Mouse (Mus musculus) CH12.LX (cell line): ENCODE data around the gene Lin9. TPM values are rescaled to one million over a fixed set of nuclear protein-coding genes. Genes with fewer than 3 reads are reported as not detected.
A peak's percentile ranks its signal among the peaks of the same experiment; 100 is the strongest.

Experiments
- DNase-seq: peaks from one replicate; pipeline ENCODE4 v3.0.0-alpha.2; 2013; ENCODE audit errors: extremely low read depth
- H3K27ac ChIP-seq: 2 replicates; pipeline ENCODE4 v1.5.1; 2012; ENCODE audit warnings: low read depth, mild to moderate bottlenecking, control low read depth, moderate library complexity; ENCODE audit not compliant: insufficient read depth
- H3K27me3 ChIP-seq: replicated peaks from 2 replicates; pipeline ENCODE3; 2012; ENCODE audit warnings: inconsistent platforms
- H3K36me3 ChIP-seq, 2 experiments: replicated peaks in 1 of 2; 2 replicates each; pipeline versions ENCODE3 to v1.6.1; 2012; ENCODE audit warnings: inconsistent platforms in 1 of 2, low read length in 1 of 2, mild to moderate bottlenecking in 1 of 2, mixed read lengths in 1 of 2, moderate library complexity in 1 of 2; ENCODE audit not compliant: control insufficient read depth in 1 of 2, insufficient read depth in 1 of 2
- H3K4me1 ChIP-seq, 2 experiments: 2 replicates each; pipeline ENCODE4 v1.6.1; 2012; ENCODE audit warnings: inconsistent platforms in 1 of 2, moderate library complexity in 1 of 2; ENCODE audit not compliant: insufficient read depth in 2 of 2, control insufficient read depth in 1 of 2
- H3K4me2 ChIP-seq: 2 replicates; pipeline ENCODE4 v1.6.1; 2012; ENCODE audit warnings: low read depth, mild to moderate bottlenecking, control low read depth; ENCODE audit not compliant: poor library complexity, insufficient read depth, severe bottlenecking
- H3K4me3 ChIP-seq, 3 experiments: fragments of 150-350 bp in 1 of 3; sonication (generic) in 1 of 3; replicated peaks in 1 of 3; 2 replicates each; pipeline versions ENCODE3 to v1.5.1; 2011 to 2012; ENCODE audit warnings: low read depth in 2 of 3, low read length in 2 of 3, mild to moderate bottlenecking in 2 of 3, moderate library complexity in 2 of 3, control low read depth in 1 of 3, improper control_type of control experiment in 1 of 3, inconsistent platforms in 1 of 3, mixed read lengths in 1 of 3; ENCODE audit not compliant: poor library complexity in 1 of 3
- H3K79me2 ChIP-seq: replicated peaks from 2 replicates; pipeline ENCODE4 v1.6.1; 2012; ENCODE audit warnings: mild to moderate bottlenecking, moderate library complexity; ENCODE audit not compliant: control insufficient read depth, poor library complexity, insufficient read depth, severe bottlenecking; ENCODE audit errors: extremely low read depth
- H3K9ac ChIP-seq: 2 replicates; pipeline ENCODE4 v1.6.1; 2012; ENCODE audit warnings: low read depth, mild to moderate bottlenecking, control low read depth, moderate library complexity; ENCODE audit not compliant: insufficient read depth
- H3K9me3 ChIP-seq: replicated peaks from 2 replicates; pipeline ENCODE3; 2012; ENCODE audit warnings: low read length, inconsistent platforms, mixed read lengths
- CHD1 ChIP-seq: IDR thresholded peaks from 2 replicates; pipeline ENCODE4 v1.6.1; 2012; ENCODE audit warnings: low read depth, low read length, improper control_type of control experiment, inconsistent platforms
- CHD2 ChIP-seq: IDR thresholded peaks from 2 replicates; pipeline ENCODE4 v1.6.1; 2011; ENCODE audit warnings: low read length, improper control_type of control experiment
- CTCF ChIP-seq, 2 experiments: IDR thresholded peaks in 1 of 2; conservative IDR thresholded peaks in 1 of 2; 2 replicates each; pipeline ENCODE4 v1.5.1; 2011 to 2012; ENCODE audit warnings: low read depth in 2 of 2, low read length in 2 of 2, improper control_type of control experiment in 1 of 2, inconsistent platforms in 1 of 2, mild to moderate bottlenecking in 1 of 2, moderate library complexity in 1 of 2
- E2F4 ChIP-seq: IDR thresholded peaks from 2 replicates; pipeline ENCODE4 v1.6.1; 2011; ENCODE audit warnings: low read depth, low read length, improper control_type of control experiment; ENCODE audit not compliant: insufficient replicate concordance
- ELF1 ChIP-seq: IDR thresholded peaks from 2 replicates; pipeline ENCODE4 v1.6.1; 2014; ENCODE audit warnings: low read depth, mild to moderate bottlenecking, inconsistent platforms, low read length, improper control_type of control experiment
- EP300 ChIP-seq: IDR thresholded peaks from 2 replicates; pipeline ENCODE4 v1.6.1; 2011; ENCODE audit warnings: low read length, improper control_type of control experiment
- ETS1 ChIP-seq: conservative IDR thresholded peaks from 2 replicates; pipeline ENCODE4 v1.6.1; 2012; ENCODE audit warnings: low read depth, mild to moderate bottlenecking, inconsistent platforms, low read length, improper control_type of control experiment, moderate library complexity
- GABPA ChIP-seq: IDR thresholded peaks from 2 replicates; pipeline ENCODE4 v1.6.1; 2012; ENCODE audit warnings: low read depth, low read length, improper control_type of control experiment, inconsistent platforms; ENCODE audit not compliant: insufficient replicate concordance
- HCFC1 ChIP-seq: IDR thresholded peaks from 2 replicates; pipeline ENCODE4 v1.6.1; 2012; ENCODE audit warnings: low read depth, mild to moderate bottlenecking, inconsistent platforms, low read length, improper control_type of control experiment
- IRF4 ChIP-seq: IDR thresholded peaks from 2 replicates; pipeline ENCODE4 v1.6.1; 2014; ENCODE audit warnings: low read depth, mild to moderate bottlenecking, inconsistent platforms, low read length, improper control_type of control experiment
- JUN ChIP-seq: IDR thresholded peaks from 2 replicates; pipeline ENCODE4 v1.6.1; 2011; ENCODE audit warnings: low read depth, mild to moderate bottlenecking, low read length, improper control_type of control experiment, moderate library complexity; ENCODE audit not compliant: insufficient read depth
- JUND ChIP-seq: conservative IDR thresholded peaks from 2 replicates; pipeline ENCODE4 v1.6.1; 2011; ENCODE audit warnings: low read depth, low read length, improper control_type of control experiment
- KAT2A ChIP-seq: IDR thresholded peaks from 2 replicates; pipeline ENCODE4 v1.6.1; 2012; ENCODE audit warnings: low read length, improper control_type of control experiment, inconsistent platforms; ENCODE audit not compliant: insufficient replicate concordance
- MAFK ChIP-seq: IDR thresholded peaks from 2 replicates; pipeline ENCODE4 v1.6.1; 2011; ENCODE audit warnings: low read length, improper control_type of control experiment; ENCODE audit not compliant: insufficient replicate concordance
- MAZ ChIP-seq: IDR thresholded peaks from 2 replicates; pipeline ENCODE4 v1.6.1; 2012; ENCODE audit warnings: low read depth, mild to moderate bottlenecking, inconsistent platforms, low read length, improper control_type of control experiment, moderate library complexity
- MEF2A ChIP-seq: IDR thresholded peaks from 2 replicates; pipeline ENCODE4 v1.6.1; 2014; ENCODE audit warnings: low read depth, mild to moderate bottlenecking, inconsistent platforms, low read length, improper control_type of control experiment, borderline replicate concordance
- MXI1 ChIP-seq: IDR thresholded peaks from 2 replicates; pipeline ENCODE4 v1.6.1; 2011; ENCODE audit warnings: mild to moderate bottlenecking, low read depth, low read length, improper control_type of control experiment
- NELFE ChIP-seq: IDR thresholded peaks from 2 replicates; pipeline ENCODE4 v1.6.1; 2011; ENCODE audit warnings: low read depth, low read length, improper control_type of control experiment
- NRF1 ChIP-seq: IDR thresholded peaks from 2 replicates; pipeline ENCODE4 v1.6.1; 2014; ENCODE audit warnings: low read depth, mild to moderate bottlenecking, inconsistent platforms, low read length, improper control_type of control experiment, moderate library complexity
- PAX5 ChIP-seq: IDR thresholded peaks from 2 replicates; pipeline ENCODE4 v1.6.1; 2012; ENCODE audit warnings: low read length, inconsistent platforms, mixed read lengths
- RCOR1 ChIP-seq: conservative IDR thresholded peaks from 2 replicates; pipeline ENCODE4 v1.6.1; 2012; ENCODE audit warnings: low read depth, mild to moderate bottlenecking, inconsistent platforms, low read length, improper control_type of control experiment
- SIN3A ChIP-seq: IDR thresholded peaks from 2 replicates; pipeline ENCODE4 v1.6.1; 2012; ENCODE audit warnings: low read length, improper control_type of control experiment, inconsistent platforms
- SMC3 ChIP-seq: IDR thresholded peaks from 2 replicates; pipeline ENCODE4 v1.6.1; 2011; ENCODE audit warnings: low read depth, low read length, improper control_type of control experiment
- TBP ChIP-seq: conservative IDR thresholded peaks from 2 replicates; pipeline ENCODE4 v1.6.1; 2011; ENCODE audit warnings: low read depth, low read length, improper control_type of control experiment
- TCF12 ChIP-seq: IDR thresholded peaks from 2 replicates; pipeline ENCODE4 v1.6.1; 2014; ENCODE audit warnings: low read depth, mild to moderate bottlenecking, inconsistent platforms, low read length, improper control_type of control experiment
- UBTF ChIP-seq: IDR thresholded peaks from 2 replicates; pipeline ENCODE4 v1.6.1; 2012; ENCODE audit warnings: low read depth, mild to moderate bottlenecking, inconsistent platforms, low read length, improper control_type of control experiment, moderate library complexity
- USF1 ChIP-seq: IDR thresholded peaks from 2 replicates; pipeline ENCODE4 v1.6.1; 2014; ENCODE audit warnings: low read depth, mild to moderate bottlenecking, inconsistent platforms, low read length, improper control_type of control experiment
- USF2 ChIP-seq: conservative IDR thresholded peaks from 2 replicates; pipeline ENCODE4 v1.6.1; 2011; ENCODE audit warnings: low read depth, low read length, improper control_type of control experiment
- ZC3H11A ChIP-seq: IDR thresholded peaks from 2 replicates; pipeline ENCODE4 v1.6.1; 2012; ENCODE audit warnings: low read depth, mild to moderate bottlenecking, inconsistent platforms, low read length, improper control_type of control experiment
- ZKSCAN1 ChIP-seq: IDR thresholded peaks from 2 replicates; pipeline ENCODE4 v1.6.1; 2012; ENCODE audit warnings: low read depth, inconsistent platforms, low read length, improper control_type of control experiment, borderline replicate concordance
- ZMIZ1 ChIP-seq: IDR thresholded peaks from 2 replicates; pipeline ENCODE4 v1.6.1; 2012; ENCODE audit warnings: low read depth, mild to moderate bottlenecking, inconsistent platforms, low read length, improper control_type of control experiment
- ZNF384 ChIP-seq: IDR thresholded peaks from 2 replicates; pipeline ENCODE4 v1.6.1; 2012; ENCODE audit warnings: low read depth, low read length, improper control_type of control experiment, inconsistent platforms
- dilution Hi-C: fragments of 300-500 bp; cut with MboI; formaldehyde crosslinking; loops from 2 replicates; pipeline ENCODE4 v1.14.3; 2020; ENCODE audit warnings: low sequenced_read_pairs; ENCODE audit not compliant: extremely low pct_unique_long_range_greater_than_20kb, extremely low pct_ligation_motif_present
- in situ Hi-C: fragments of 300-500 bp; cut with MboI; formaldehyde crosslinking; loops from 3 replicates; pipeline ENCODE4 v1.14.3; 2019; ENCODE audit warnings: low sequenced_read_pairs, low pct_ligation_motif_present, low pct_unique_long_range_greater_than_20kb, mixed read lengths
- polyA plus RNA-seq: library from polyadenylated mRNA; unstranded; fragments of >175 nt; gene quantifications from 2 replicates; pipeline ENCODE4 v1.2.1, GENCODE M21; 2012; ENCODE audit warnings: low read depth; ENCODE audit not compliant: insufficient read length
- total RNA-seq, 2 experiments: library from RNA; depleted of rRNA; stranded (reverse); fragments of 300-350 nt in 1 of 2; fragments of >200 nt in 1 of 2; gene quantifications; 2 replicates each; pipeline ENCODE4 v1.2.3; 2012 to 2014

The Lin9 gene
- total and polyA plus RNA-seq, 3 experiments = 7.6 to 24.5 (median 13.5) TPM

- no peak for DNase-seq
- Histone ChIP-seq H3K36me3 (peaks cover 58 to 83% of the 10 kb centered on the region in 2 experiments), H3K9me3 (no peaks in the 10 kb centered on the region), H3K27ac (peak overlapping the region; percentile 58; the same call in 1 of the 2 replicates)
- dilution Hi-C loops = no loop called here
- TF ChIP-seq CTCF (conservative IDR thresholded peaks at IDR 0.05 in 1 of 2, IDR thresholded peaks at IDR 0.05 in 1 of 2; ENCODE audit: low read depth in 2 of 2, low read length in 2 of 2) (no peak), NRF1 (no peak), ETS1 (no peak), RCOR1 (no peak), SMC3 (no peak), MAFK (no peak), TCF12 (no peak), ZMIZ1 (no peak), E2F4 (no peak), JUND (no peak), SIN3A (no peak), ZKSCAN1 (no peak), UBTF (no peak), JUN (no peak), NELFE (no peak), TBP (no peak), GABPA (no peak), ZNF384 (no peak), CHD1 (no peak), USF2 (no peak)
- TF ChIP-seq, all 38 proteins: peak for 0
- no peak overlapping the region for H3K4me3 ChIP-seq
- H3K79me2 ChIP-seq = no peaks in the 10 kb centered on the region
- H3K27me3 ChIP-seq = no peaks in the 10 kb centered on the region
- in situ Hi-C loops = no loop called here
- no peak overlapping the region for H3K4me2 ChIP-seq
- peaks cover 41 to 79% of the 10 kb centered on the region in 2 experiments for H3K4me1 ChIP-seq
- H3K9ac ChIP-seq = no peak overlapping the region
These were observed 40.4 kb upstream of the Lin9 start for GRCm38 (mm10) chr1:180600578-180600977.

GRCm38 (mm10) chr1:180601806-180602205 lies 39.1 kb upstream of the Lin9 start:
- in situ Hi-C loops (no loop called here), dilution Hi-C loops (no loop called here)
- Histone ChIP-seq H3K27me3 (no peaks in the 10 kb centered on the region), H3K4me2 (peak overlapping the region; percentile 17; the same call in 1 of the 2 replicates), H3K27ac (peak overlapping the region; percentile 86), H3K4me3 (no peak overlapping the region), H3K4me1 (peaks cover 44 to 91% of the 10 kb centered on the region in 2 experiments), H3K9me3 (no peaks in the 10 kb centered on the region), H3K79me2 (no peaks in the 10 kb centered on the region), H3K36me3 (peaks cover 50 to 84% of the 10 kb centered on the region in 2 experiments), H3K9ac (peak overlapping the region; percentile 33; the same call in 1 of the 2 replicates)
- peak; percentile 83 for DNase-seq
- TF ChIP-seq PAX5 (no peak), CHD2 (no peak), EP300 (peak; percentile 91), UBTF (no peak), IRF4 (peak; percentile 97), USF2 (peak; percentile 82), TCF12 (peak; percentile 57), MXI1 (peak; percentile 99), GABPA (no peak), ETS1 (peak; percentile 78), ZNF384 (no peak), HCFC1 (no peak), USF1 (peak; percentile 91), MAZ (no peak), KAT2A (no peak), MAFK (peak; percentile 32; the same call in 1 of the 2 replicates), ZC3H11A (no peak), MEF2A (peak; percentile 77; the same call in 1 of the 2 replicates), ELF1 (peak; percentile 58), NELFE (no peak), ZKSCAN1 (no peak)
